In the genomic region with DNA sequence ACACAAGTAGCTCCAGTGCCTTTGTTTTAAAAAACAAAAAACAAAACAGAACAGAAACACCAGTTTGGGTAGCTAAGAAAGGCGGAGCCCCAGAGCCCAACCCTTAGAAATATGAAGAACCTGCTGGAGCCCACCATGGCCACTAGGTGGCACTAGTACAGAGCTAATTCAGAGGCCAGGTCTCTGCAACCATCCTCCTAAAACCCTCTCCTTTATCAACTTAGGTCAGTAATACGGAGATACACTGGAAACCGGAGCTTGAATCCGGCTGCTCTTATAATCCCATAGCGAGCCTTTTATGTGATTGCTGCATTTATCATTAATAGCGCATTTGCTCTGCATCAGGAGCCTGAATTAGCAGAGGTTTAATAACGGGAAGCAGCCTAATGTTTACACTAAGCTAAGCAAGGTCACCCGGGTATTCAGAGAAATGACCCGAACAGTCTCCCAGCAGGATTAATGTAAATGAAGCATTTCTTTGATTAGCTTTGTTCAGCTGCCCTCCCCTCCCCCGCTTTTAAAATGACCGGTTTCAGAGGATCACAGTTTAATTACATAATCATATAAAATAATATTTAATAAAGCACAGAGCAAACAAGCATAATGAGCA, we compare ENCODE assay signal across 9 mouse cellular contexts. TPM values are rescaled to one million over a fixed set of nuclear protein-coding genes. Genes with fewer than 3 reads are reported as not detected.
DNase-seq lines count a peak whose midpoint lies in the region; ATAC-seq and TF ChIP-seq lines count a peak whose summit lies in the region.
"Had no signal": no experiment of that assay in that cellular context is flagged by ENCODE, and none has a peak within 500 bp of the region (broad histone marks: within the 10 kb centered on the region; RNA-seq: fewer than 3 reads in every experiment).

No protein-coding gene starts in this region.

- H3K4me2 ChIP-seq in CH12.LX (ENCODE audit: insufficient read depth, low read depth, poor library complexity, severe bottlenecking) (peak overlapping the region; percentile 65; the same call in 1 of the 2 replicates), myocyte (ENCODE audit: low read depth) (peak overlapping the region; percentile 63)
- H3K4me2 ChIP-seq in heart, embryonic 14.5 days (ENCODE audit: low read length), result peak overlapping the region; percentile 71
- H3K4me2 ChIP-seq in liver, embryonic 11.5 days, result peak overlapping the region; percentile 62
- peak overlapping the region; percentile 41 for H3K4me2 ChIP-seq in stomach, embryonic 14.5 days (replicated peaks; ENCODE audit: low read depth, low read length)

- in situ Hi-C loops in CH12.LX (cut with MboI; ENCODE audit: low pct_ligation_motif_present, low pct_unique_long_range_greater_than_20kb, low sequenced_read_pairs), result no loop called here

- dilution Hi-C loops in CH12.LX (cut with MboI; ENCODE audit: extremely low pct_ligation_motif_present, extremely low pct_unique_long_range_greater_than_20kb, low sequenced_read_pairs), result no loop called here

- peaks cover 0 to 34% of the 10 kb centered on the region in 2 experiments; a peak in 3 of 4 replicates for H3K4me1 ChIP-seq in CH12.LX (ENCODE audit: control insufficient read depth in 1 of 2, insufficient read depth in 2 of 2)
- H3K4me1 ChIP-seq in forebrain, embryonic 10.5 days, result peaks cover 43% of the 10 kb centered on the region
- peaks cover 5 to 13% of the 10 kb centered on the region in 2 experiments for H3K4me1 ChIP-seq in heart, embryonic 14.5 days (ENCODE audit: control insufficient read depth in 2 of 2, insufficient read depth in 2 of 2, low read length in 2 of 2)
- H3K4me1 ChIP-seq in liver, embryonic 11.5 days (replicated peaks; ENCODE audit: control insufficient read depth, insufficient read depth, low read length), result peaks cover 4% of the 10 kb centered on the region; the same call in 1 of the 2 replicates
- H3K4me1 ChIP-seq in stomach, embryonic 14.5 days (ENCODE audit: control insufficient read depth, insufficient read depth, low read length), result peaks cover 6% of the 10 kb centered on the region; the same call in 1 of the 2 replicates

- H3K27me3 ChIP-seq in CH12.LX (replicated peaks), result peaks cover 16% of the 10 kb centered on the region
- H3K27me3 ChIP-seq in forebrain, embryonic 10.5 days (ENCODE audit: poor library complexity, severe bottlenecking), result peaks cover 28% of the 10 kb centered on the region
- H3K27me3 ChIP-seq in heart, embryonic 14.5 days (ENCODE audit: control insufficient read depth, insufficient read depth, low read length), result no peaks in the 10 kb centered on the region
- H3K27me3 ChIP-seq in liver, embryonic 11.5 days (replicated peaks; ENCODE audit: control insufficient read depth, insufficient read depth, low read length), result peaks cover 15% of the 10 kb centered on the region
- H3K27me3 ChIP-seq in myocyte (ENCODE audit: control insufficient read depth, insufficient read depth, insufficient read length), result no peaks in the 10 kb centered on the region
- no peaks in the 10 kb centered on the region for H3K27me3 ChIP-seq in stomach, embryonic 14.5 days (ENCODE audit: control insufficient read depth, insufficient read depth, low read length)

- H3ac ChIP-seq in myocyte (ENCODE audit: control insufficient read depth, insufficient read length), result no peak overlapping the region

- DNase-seq in CH12.LX (ENCODE audit: extremely low read depth), result peak; percentile 82
- peak; percentile 71 for DNase-seq in c-Kit-positive CD71-negative TER-119-negative erythroid progenitor cells, embryonic 14.5 days (ENCODE audit: low read depth)
- DNase-seq in forebrain, embryonic 10.5 days (ENCODE audit: extremely low spot score, low spot score), result peak; percentile 83
- DNase-seq in kidney, postnatal 10 days, result peak; percentile 83
- DNase-seq in liver, embryonic 11.5 days (ENCODE audit: low spot score), result peak; percentile 48

- H3K79me2 ChIP-seq in CH12.LX (replicated peaks; ENCODE audit: control insufficient read depth, extremely low read depth, insufficient read depth, poor library complexity, severe bottlenecking) (no peaks in the 10 kb centered on the region; the same call in 1 of the 2 replicates), myocyte (ENCODE audit: control insufficient read depth, insufficient read depth) (no peaks in the 10 kb centered on the region)

- WGBS in forebrain, embryonic 10.5 days, result 2% methylated on average over 11 of the region's 11 CpGs
- WGBS in heart, embryonic 14.5 days, result 3% methylated on average over 11 of the region's 11 CpGs
- 4% methylated on average over 11 of the region's 11 CpGs for WGBS in liver, embryonic 11.5 days
- 2% methylated on average over 11 of the region's 11 CpGs for WGBS in stomach, embryonic 14.5 days

- TF ChIP-seq POLR2A in CH12.LX (IDR thresholded peaks at IDR 0.05; ENCODE audit: low read depth, low read length) (no peak), myocyte (IDR thresholded peaks at IDR 0.05; ENCODE audit: insufficient read length, low read depth) (no peak)

- peak; percentile 80 to 90 for TF ChIP-seq CTCF in CH12.LX (conservative IDR thresholded peaks at IDR 0.05 in 1 of 2, IDR thresholded peaks at IDR 0.05 in 1 of 2; ENCODE audit: low read depth in 2 of 2, low read length in 2 of 2)

- H3K36me3 ChIP-seq in CH12.LX (replicated peaks in 1 of 2; ENCODE audit: control insufficient read depth in 1 of 2, insufficient read depth in 1 of 2, low read length in 1 of 2), result no peaks in the 10 kb centered on the region
- no peaks in the 10 kb centered on the region for H3K36me3 ChIP-seq in forebrain, embryonic 10.5 days (replicated peaks)
- H3K36me3 ChIP-seq in heart, embryonic 14.5 days (ENCODE audit: control insufficient read depth, insufficient read depth, low read length), result no peaks in the 10 kb centered on the region
- H3K36me3 ChIP-seq in liver, embryonic 11.5 days (ENCODE audit: control insufficient read depth, insufficient read depth, low read length), result no peaks in the 10 kb centered on the region
- H3K36me3 ChIP-seq in myocyte (ENCODE audit: control insufficient read depth, insufficient read depth), result no peaks in the 10 kb centered on the region
- no peaks in the 10 kb centered on the region for H3K36me3 ChIP-seq in stomach, embryonic 14.5 days (ENCODE audit: control insufficient read depth, insufficient read depth, low read length)

- no peak for ATAC-seq in heart, embryonic 14.5 days (ENCODE audit: insufficient number of reproducible peaks, insufficient read depth, low FRiP score, low read depth)
- peak; percentile 58; the same call in 1 of the 2 replicates for ATAC-seq in liver, embryonic 11.5 days (replicated peaks; ENCODE audit: low FRiP score)
- peak; percentile 73; the same call in 1 of the 2 replicates for ATAC-seq in stomach, embryonic 14.5 days (ENCODE audit: insufficient number of reproducible peaks, insufficient read depth, low FRiP score, low read depth)

- TF ChIP-seq EP300 in CH12.LX (IDR thresholded peaks at IDR 0.05; ENCODE audit: low read length), result no peak

- H3K9me3 ChIP-seq in CH12.LX (replicated peaks; ENCODE audit: low read length), result peaks cover 17% of the 10 kb centered on the region
- H3K9me3 ChIP-seq in forebrain, embryonic 10.5 days, result peaks cover 6% of the 10 kb centered on the region
- H3K9me3 ChIP-seq in heart, embryonic 14.5 days (ENCODE audit: control insufficient read depth, low read length), result 0 out of 2 replicates have a peak, but pooled peaks cover 2% of the 10 kb centered on the region
- H3K9me3 ChIP-seq in liver, embryonic 11.5 days (ENCODE audit: control insufficient read depth, low read length), result no peaks in the 10 kb centered on the region
- 0 out of 2 replicates have a peak, but pooled peaks cover 3% of the 10 kb centered on the region for H3K9me3 ChIP-seq in stomach, embryonic 14.5 days (ENCODE audit: control insufficient read depth, low read depth, low read length)

- no peak overlapping the region for H3K9ac ChIP-seq in CH12.LX (ENCODE audit: insufficient read depth, low read depth)
- peak overlapping the region; percentile 61 for H3K9ac ChIP-seq in heart, embryonic 14.5 days (ENCODE audit: low read length)
- no peak overlapping the region for H3K9ac ChIP-seq in liver, embryonic 11.5 days (ENCODE audit: low read depth, low read length)
- H3K9ac ChIP-seq in stomach, embryonic 14.5 days (replicated peaks; ENCODE audit: low read depth, low read length), result no peak overlapping the region

- H3K4me3 ChIP-seq in CH12.LX (replicated peaks in 1 of 3; ENCODE audit: low read depth in 2 of 3, low read length in 2 of 3, poor library complexity in 1 of 3), result no peak overlapping the region
- H3K4me3 ChIP-seq in forebrain, embryonic 10.5 days, result peak overlapping the region; percentile 46
- H3K4me3 ChIP-seq in heart, embryonic 14.5 days (ENCODE audit: control insufficient read depth in 1 of 2, insufficient read depth in 1 of 2, low read depth in 1 of 2, low read length in 2 of 2), result peak overlapping the region; percentile 27 to 32; a peak in 3 of 4 replicates
- peak overlapping the region; percentile 24; the same call in 1 of the 2 replicates for H3K4me3 ChIP-seq in liver, embryonic 11.5 days (ENCODE audit: low read depth, low read length)
- peak overlapping the region; percentile 7 for H3K4me3 ChIP-seq in myocyte
- H3K4me3 ChIP-seq in stomach, embryonic 14.5 days (ENCODE audit: low read depth, low read length), result peak overlapping the region; percentile 18

- no peak overlapping the region for H3K27ac ChIP-seq in CH12.LX (ENCODE audit: insufficient read depth, low read depth)
- H3K27ac ChIP-seq in forebrain, embryonic 10.5 days, result peak overlapping the region; percentile 89
- no peak overlapping the region for H3K27ac ChIP-seq in heart, embryonic 14.5 days (replicated peaks in 1 of 2; ENCODE audit: control insufficient read depth in 1 of 2, insufficient read depth in 1 of 2, low read depth in 2 of 2, low read length in 2 of 2)
- no peak overlapping the region for H3K27ac ChIP-seq in liver, embryonic 11.5 days (ENCODE audit: low read depth, low read length)
- H3K27ac ChIP-seq in stomach, embryonic 14.5 days (ENCODE audit: low read length), result no peak overlapping the region

- peak; percentile 84 for TF ChIP-seq RAD21 in CH12.LX (IDR thresholded peaks at IDR 0.05; ENCODE audit: low read depth, low read length)

TF ChIP-seq in CH12.LX, 34 proteins besides CTCF, POLR2A, EP300 and RAD21 (continues in another document):
- TF ChIP-seq CHD2 (IDR thresholded peaks at IDR 0.05; ENCODE audit: low read length), result no peak
- no peak for TF ChIP-seq JUN (IDR thresholded peaks at IDR 0.05; ENCODE audit: insufficient read depth, low read depth, low read length)
- TF ChIP-seq MYC (IDR thresholded peaks at IDR 0.05; ENCODE audit: low read depth, low read length), result no peak

TF ChIP-seq in myocyte, 11 proteins besides CTCF, POLR2A, EP300 and RAD21 (continues in another document):
- TF ChIP-seq E2F4 (IDR thresholded peaks at IDR 0.05; ENCODE audit: insufficient read depth), result no peak
- no peak for TF ChIP-seq POLR2AphosphoS2 (IDR thresholded peaks at IDR 0.05; ENCODE audit: insufficient read length, low read depth)

RNA-seq across cellular contexts. Expression of a gene that starts 53.9 kb away (rescaled TPM):
- not detected in 2 replicates for total RNA-seq in CH12.LX (2012; rRNA removed)
- total RNA-seq in CH12.LX (2014; rRNA removed), result not detected in 2 replicates
- not detected in 2 replicates for polyA plus RNA-seq in CH12.LX (2012; ENCODE audit: insufficient read length, low read depth)
- not detected in 2 replicates for polyA plus RNA-seq in forebrain, embryonic 10.5 days (2016; fragmentation: Nextera tagmentation; extraction: Ambion mirVana)
- not detected in 2 replicates for polyA plus RNA-seq in heart, embryonic 14.5 days (2014; fragmentation: Nextera tagmentation; extraction: Ambion mirVana)
- not detected in 2 replicates for polyA plus RNA-seq in liver, embryonic 11.5 days (2014; fragmentation: Nextera tagmentation; extraction: Ambion mirVana)
- polyA plus RNA-seq in myocyte (2012; fragmentation: generic; extraction: Trizol), result not detected
- not detected in 2 replicates for polyA plus RNA-seq in stomach, embryonic 14.5 days (2014; fragmentation: Nextera tagmentation; extraction: Ambion mirVana)
- total RNA-seq: layer of hippocampus, postnatal 25 days had no signal

Comparison
In these comparisons a context has a peak if more than half of its experiments do, and no peak if none do; other contexts are left out.
1. H3K4me3 ChIP-seq: peak in forebrain, embryonic 10.5 days (single experiment), heart, embryonic 14.5 days (2 of 2), liver, embryonic 11.5 days (single experiment), myocyte (single experiment) and stomach, embryonic 14.5 days (single experiment); none in CH12.LX (0 of 3).
2. Peak in every context shown above with its lines, with median percentiles within 50 percentile points of each other: DNase-seq and H3K4me2 ChIP-seq.